Mouse (Mus musculus) left cerebral cortex, adult 18-20 months (tissue): Measurements from ENCODE around the gene Susd2. TPM values are rescaled to one million over a fixed set of nuclear protein-coding genes. Genes with fewer than 3 reads are reported as not detected.

ENCODE experiments used
- DNase-seq, 2 experiments: peaks; one replicate each; pipeline ENCODE4 v3.0.0; 2021 to 2022; ENCODE audit warnings: low spot score in 2 of 2, mixed read lengths in 1 of 2
- total RNA-seq, 2 experiments: library from RNA; stranded (reverse); gene quantifications; 2 replicates each; pipeline ENCODE4 v1.2.3; 2021

Susd2 gene
- total RNA-seq, 2 experiments from 2014 or later = 8.8 to 9.0 TPM

- DNase-seq = no peak
Observed at GRCm38 (mm10) chr10:75657772-75658171, 14.0 kb upstream of the Susd2 start.

GRCm38 (mm10) chr10:75657165-75657564 lies 13.4 kb upstream of the Susd2 start:
- no peak for DNase-seq

DNA sequence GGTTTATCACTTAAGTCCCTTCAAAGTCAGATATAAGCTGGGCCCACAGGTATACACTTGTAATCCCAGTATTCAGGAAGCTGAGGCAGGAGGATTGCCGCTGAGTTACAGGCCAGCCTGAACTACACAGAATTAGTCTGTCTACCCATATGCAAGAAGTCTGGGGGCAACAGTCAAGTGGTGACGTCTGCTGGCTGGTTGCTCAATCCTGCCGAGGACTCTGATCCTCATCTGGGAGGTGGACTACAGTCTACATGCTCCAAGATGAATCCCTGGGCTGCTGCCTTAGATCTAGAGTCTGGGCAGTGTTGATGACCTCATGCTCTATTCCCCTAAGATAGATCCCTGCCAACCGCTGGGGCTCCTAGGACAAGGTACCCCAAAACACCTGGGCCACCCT lies 10.2 kb upstream of the Susd2 start:
- no peak for DNase-seq

- no peak for DNase-seq
Observed at GRCm38 (mm10) chr10:75651381-75652068, 7.7 kb upstream of the Susd2 start.

DNA sequence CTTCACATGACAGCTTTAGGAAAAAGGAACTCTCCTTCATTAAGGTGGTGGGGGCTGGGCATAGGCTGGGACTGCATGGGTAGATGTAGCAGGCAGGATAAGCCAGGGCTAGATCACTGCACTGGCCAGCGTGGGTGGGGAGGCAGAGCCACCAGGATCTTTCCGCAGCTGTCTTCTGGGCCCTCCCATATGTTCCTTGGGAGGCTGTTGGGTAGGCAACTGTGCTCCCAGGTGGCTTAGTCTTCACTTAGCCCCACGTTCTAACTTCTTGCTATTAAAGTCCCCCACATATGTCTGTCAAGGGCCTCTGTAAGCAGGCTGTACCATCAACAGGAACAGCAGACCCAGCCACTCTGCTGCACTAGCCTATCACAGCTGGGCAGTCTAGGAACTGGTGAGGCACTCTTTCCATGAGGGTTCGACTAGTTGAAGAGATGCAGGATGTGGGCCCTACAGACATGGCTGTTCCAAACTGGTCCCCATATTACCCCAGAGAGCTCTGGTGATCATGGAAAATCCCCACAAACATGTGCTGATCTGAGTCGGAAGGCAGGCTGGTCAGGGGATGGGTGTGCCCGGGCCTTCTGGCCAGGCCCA lies 6.6 kb upstream of the Susd2 start:
- DNase-seq = peak in 1 of 2 experiments; percentile 27

- no peak for DNase-seq
Observed at GRCm38 (mm10) chr10:75649406-75649995, 5.7 kb upstream of the Susd2 start.

DNA sequence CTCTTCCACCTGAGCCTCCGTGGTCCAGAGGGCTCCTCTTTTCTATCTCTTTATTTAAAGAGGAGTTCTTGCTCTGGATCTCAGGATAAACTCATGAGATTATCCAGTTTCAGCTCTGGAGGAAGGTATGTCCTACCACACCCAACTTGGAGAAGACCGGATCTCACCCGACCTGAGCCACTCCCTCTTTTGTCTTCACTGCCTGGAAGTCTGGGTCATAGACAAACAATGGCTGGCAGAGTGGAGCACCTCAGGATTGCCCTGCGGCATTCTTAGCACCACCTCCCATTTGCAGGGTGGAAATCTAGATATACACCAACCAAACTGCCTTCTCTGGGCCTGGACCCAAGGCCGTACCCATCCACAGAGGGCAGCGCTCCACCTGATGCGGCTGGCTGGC lies 5.2 kb upstream of the Susd2 start:
- DNase-seq = no peak

GRCm38 (mm10) chr10:75648091-75648490 lies 4.3 kb upstream of the Susd2 start:
- no peak for DNase-seq

- DNase-seq = peak in 1 of 2 experiments; percentile 39
Observed at GRCm38 (mm10) chr10:75647362-75647761, 3.6 kb upstream of the Susd2 start.

- DNase-seq = no peak
Observed at GRCm38 (mm10) chr10:75646406-75646805, 2.6 kb upstream of the Susd2 start.

- no peak for DNase-seq
Observed at GRCm38 (mm10) chr10:75645616-75646015, 1.8 kb upstream of the Susd2 start.

DNA sequence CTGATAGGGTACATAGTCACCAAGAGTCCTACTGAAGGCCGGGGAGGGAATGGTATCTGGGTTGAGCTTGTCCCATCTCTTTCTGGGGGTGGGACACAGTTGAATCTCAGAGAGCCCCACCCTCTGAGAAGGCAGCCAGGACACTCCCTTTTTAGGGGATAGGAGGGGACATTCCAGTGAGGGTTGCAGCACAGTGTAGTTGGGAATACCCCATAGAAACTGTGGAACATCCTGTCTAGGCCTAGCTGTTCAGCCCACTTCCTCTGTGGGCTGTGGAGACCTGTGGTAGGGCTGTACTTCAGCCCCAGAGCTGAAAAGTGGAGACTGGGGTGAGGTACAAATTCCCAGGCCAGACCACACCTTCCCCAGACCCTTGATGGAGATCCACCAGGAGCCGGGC lies 917 bp downstream of the Susd2 start:
- DNase-seq = no peak

DNA sequence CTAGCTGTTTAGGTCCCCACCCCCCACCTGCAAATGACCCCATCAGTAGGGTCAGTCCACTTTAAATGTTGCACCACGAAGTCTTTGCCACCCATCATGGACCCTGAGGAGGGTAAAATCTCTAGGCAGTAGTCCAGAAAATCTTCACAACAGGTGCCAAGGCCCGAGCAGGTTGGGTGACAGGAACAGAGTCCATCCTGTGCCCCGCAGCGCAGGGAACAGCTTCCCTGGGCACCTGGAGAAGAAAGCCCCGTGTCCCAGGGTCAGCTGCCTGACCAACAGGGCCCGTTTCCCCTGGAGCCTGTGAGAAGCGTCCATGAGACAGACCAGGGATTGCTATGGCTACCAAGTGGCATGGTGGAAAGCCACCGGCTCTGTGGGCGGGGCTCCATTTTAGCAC lies 1.4 kb downstream of the Susd2 start:
- DNase-seq = no peak

- DNase-seq = no peak
Observed at GRCm38 (mm10) chr10:75641721-75642222, 2.0 kb downstream of the Susd2 start.

- no peak for DNase-seq
Observed at GRCm38 (mm10) chr10:75637711-75638110, 6.1 kb downstream of the Susd2 start.

DNA sequence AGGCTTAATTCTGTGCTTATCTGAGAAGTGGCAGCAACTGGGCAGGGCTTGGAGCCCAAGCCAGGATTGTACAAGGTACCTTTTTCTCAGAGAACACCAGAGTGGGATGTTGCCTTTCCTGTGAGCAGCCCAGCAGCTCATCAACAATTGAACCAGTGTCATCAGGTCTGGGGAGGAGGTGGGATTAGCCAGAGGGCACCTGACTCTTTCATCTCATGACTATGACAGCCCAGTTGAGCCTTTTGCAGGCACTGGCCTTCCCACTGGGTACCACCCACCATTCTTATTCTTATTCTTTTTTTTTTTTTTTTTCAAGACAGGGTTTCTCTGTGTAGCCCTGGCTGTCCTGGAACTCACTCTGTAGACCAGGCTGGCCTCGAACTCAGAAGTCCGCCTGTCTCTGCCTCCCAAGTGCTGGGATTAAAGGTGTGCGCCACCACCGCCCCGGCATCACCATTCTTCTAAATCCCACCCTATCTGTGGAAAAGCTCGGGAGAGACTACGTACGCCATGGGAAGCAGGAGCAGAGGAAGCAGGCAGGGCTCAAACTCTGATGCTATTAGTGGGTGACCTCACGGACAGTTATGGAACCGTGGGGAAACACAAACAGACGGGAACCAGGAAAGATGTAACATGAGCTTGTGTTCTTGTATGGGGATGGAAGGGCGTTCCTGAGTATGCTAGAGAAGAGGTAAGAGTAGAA lies 7.6 kb downstream of the Susd2 start:
- no peak for DNase-seq

DNA sequence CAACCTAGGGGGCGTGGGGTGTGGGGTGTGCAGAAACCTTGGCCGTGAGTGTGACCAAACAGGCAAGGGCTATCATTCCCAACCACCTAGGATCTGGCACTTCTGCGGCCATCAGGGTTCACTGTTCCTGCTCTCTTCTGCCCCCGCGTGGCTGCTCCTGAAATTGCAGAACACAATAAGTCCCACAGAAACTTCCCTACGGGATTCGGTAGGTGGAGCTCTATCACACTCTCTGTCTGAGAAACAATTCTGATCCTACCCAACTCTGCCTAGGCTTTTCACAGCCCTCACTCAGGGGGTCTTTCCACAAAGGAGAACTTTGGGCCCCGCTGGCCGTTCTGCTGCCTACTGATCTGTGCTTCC lies 8.1 kb downstream of the Susd2 start:
- DNase-seq = peak; percentile 90 to 91

DNA sequence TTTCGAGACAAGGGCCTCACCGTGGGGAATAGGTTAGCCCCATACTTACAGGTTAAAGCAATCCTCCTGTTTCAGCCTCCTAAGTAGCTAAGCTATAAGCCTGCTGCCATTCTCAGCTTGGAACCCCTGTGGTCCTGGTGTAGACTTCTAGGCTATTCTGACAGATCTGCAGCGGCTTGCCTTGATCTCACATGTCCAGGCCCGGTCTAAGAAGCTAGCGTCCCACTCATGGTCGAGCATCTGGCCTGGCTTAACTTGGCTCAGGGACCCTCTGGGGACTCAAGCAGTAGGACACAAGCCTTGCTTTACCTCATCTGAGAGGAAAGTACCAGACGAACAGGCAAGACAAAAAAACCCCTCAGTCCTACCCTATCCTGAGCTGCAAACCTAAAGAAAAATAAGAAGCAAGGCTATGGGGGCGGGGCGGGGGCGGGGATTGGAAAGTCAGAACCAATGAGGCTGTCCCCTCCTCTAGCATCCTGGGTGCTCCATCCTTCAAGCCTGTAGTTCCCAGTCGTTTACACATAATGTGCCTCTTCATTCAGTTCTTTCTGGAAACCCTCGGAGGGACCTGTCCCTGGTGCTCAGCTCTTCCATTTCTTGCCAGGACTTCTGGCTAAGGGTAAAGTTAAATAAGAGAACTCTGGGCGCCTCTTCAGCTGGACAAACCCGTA lies 8.7 kb downstream of the Susd2 start:
- no peak for DNase-seq

- no peak for DNase-seq
Observed at GRCm38 (mm10) chr10:75634610-75635009, 9.2 kb downstream of the Susd2 start.

DNA sequence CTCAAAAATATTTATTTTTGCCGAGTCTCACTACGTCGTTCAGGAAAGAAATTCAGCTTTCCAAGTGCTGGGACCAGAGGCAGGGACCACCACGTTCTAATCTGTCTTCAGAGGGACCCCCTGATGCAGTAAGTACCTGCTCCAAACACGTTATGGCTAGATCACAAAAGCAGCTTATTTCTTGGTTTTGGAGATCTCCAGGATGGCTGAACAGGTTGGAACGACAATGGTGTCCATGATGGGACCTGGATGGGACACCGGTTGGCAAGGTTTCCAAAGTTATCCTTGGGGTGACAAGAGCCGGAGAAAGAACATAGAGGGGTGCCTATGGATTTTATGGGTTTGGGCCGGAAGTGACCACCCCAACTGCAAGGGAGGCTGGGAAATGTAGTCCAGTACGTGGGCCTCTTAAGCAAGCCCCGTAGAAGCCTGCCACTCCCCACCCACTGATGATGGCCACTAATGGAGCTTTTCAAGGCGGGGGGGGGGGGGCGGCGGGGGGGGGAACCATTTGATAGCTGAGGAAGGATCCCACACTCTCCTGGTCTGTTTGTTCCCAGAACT lies 10.2 kb downstream of the Susd2 start:
- DNase-seq = no peak

DNA sequence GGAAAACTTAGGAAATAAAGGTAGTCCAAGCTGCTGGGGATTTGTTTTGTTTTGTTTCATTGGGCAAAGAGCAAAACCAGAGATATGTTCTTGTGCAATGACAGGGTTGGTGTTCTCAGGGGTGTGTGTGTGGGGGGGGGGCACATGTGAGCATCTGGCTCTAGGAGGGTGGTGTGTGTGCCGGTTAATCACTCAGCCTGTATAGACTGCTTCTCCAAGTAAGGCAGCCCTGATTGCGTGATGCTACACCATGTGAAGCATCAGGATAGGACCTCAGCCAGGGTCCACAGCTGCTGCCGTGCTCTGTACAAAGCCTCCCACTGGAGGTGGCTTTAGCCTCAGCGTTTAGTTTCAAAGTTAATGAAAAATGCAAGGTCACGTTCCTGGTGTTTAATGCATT lies 10.8 kb downstream of the Susd2 start:
- DNase-seq = no peak
